Mouse (Mus musculus): Measurements from ENCODE around the gene Eddm3b. TPM values are rescaled to one million over a fixed set of nuclear protein-coding genes. Genes with fewer than 3 reads are reported as not detected.
"Not testable (repeated sequence)": the region's sequence is repeated elsewhere in the genome, so short reads cannot be mapped to it uniquely, and the experiment has no call there.

Gene Eddm3b
- total RNA-seq, 2 experiments from 2014 or later = not detected

GRCm38 (mm10) chr14:51131086-51131815 lies 17.0 kb downstream of the Eddm3b start:
- DNase-seq = no peak
- intact Hi-C loops (cut with DNase I; ENCODE audit: low total_unique reads) = no loop called here

GRCm38 (mm10) chr14:51132372-51132771 lies 18.1 kb downstream of the Eddm3b start:
- DNase-seq = no peak
- intact Hi-C loops (cut with DNase I; ENCODE audit: low total_unique reads) = no loop called here

- intact Hi-C loops (cut with DNase I; ENCODE audit: low total_unique reads) = no loop called here
- no peak for DNase-seq
These were observed 26.1 kb downstream of the Eddm3b start for GRCm38 (mm10) chr14:51140342-51140741.

GRCm38 (mm10) chr14:51142119-51142518 lies 27.9 kb downstream of the Eddm3b start:
- intact Hi-C loops (cut with DNase I; ENCODE audit: low total_unique reads) = no loop called here
- no peak for DNase-seq

- intact Hi-C loops (cut with DNase I; ENCODE audit: low total_unique reads) = no loop called here
- no peak for DNase-seq
These were observed 28.3 kb downstream of the Eddm3b start for GRCm38 (mm10) chr14:51142568-51142967.

GRCm38 (mm10) chr14:51143287-51143686 lies 29.1 kb downstream of the Eddm3b start:
- intact Hi-C loops (cut with DNase I; ENCODE audit: low total_unique reads) = no loop called here

GRCm38 (mm10) chr14:51143937-51144336 lies 29.7 kb downstream of the Eddm3b start:
- DNase-seq = no peak
- intact Hi-C loops (cut with DNase I; ENCODE audit: low total_unique reads) = no loop called here

More at GRCm38 (mm10) chr14:51143287-51143686, 29.1 kb downstream of the Eddm3b start:
- no peak for DNase-seq

GRCm38 (mm10) chr14:51144451-51144850 lies 30.2 kb downstream of the Eddm3b start:
- no peak for DNase-seq
- intact Hi-C loops (cut with DNase I; ENCODE audit: low total_unique reads) = no loop called here

- DNase-seq = no peak
- intact Hi-C loops (cut with DNase I; ENCODE audit: low total_unique reads) = no loop called here
These were observed 31.3 kb downstream of the Eddm3b start for GRCm38 (mm10) chr14:51145521-51145920.

GRCm38 (mm10) chr14:51146685-51147084 lies 32.5 kb downstream of the Eddm3b start, which contains the start of gene Rnase1:
Gene Rnase1 (minus strand): TSS chr14:51146785.
- DNase-seq = no peak
- intact Hi-C loops (cut with DNase I; ENCODE audit: low total_unique reads) = no loop called here

- intact Hi-C loops (cut with DNase I; ENCODE audit: low total_unique reads) = no loop called here
- DNase-seq = no peak
These were observed 33.8 kb downstream of the Eddm3b start for GRCm38 (mm10) chr14:51148006-51148405.

- no peak for DNase-seq
- intact Hi-C loops (cut with DNase I; ENCODE audit: low total_unique reads) = no loop called here
These were observed 34.9 kb downstream of the Eddm3b start for GRCm38 (mm10) chr14:51149164-51149563.

- no peak for DNase-seq
- intact Hi-C loops (cut with DNase I; ENCODE audit: low total_unique reads) = no loop called here
These were observed 36.1 kb downstream of the Eddm3b start for GRCm38 (mm10) chr14:51150206-51150831.

- DNase-seq = no peak
- intact Hi-C loops (cut with DNase I; ENCODE audit: low total_unique reads) = no loop called here
These were observed 38.1 kb downstream of the Eddm3b start for GRCm38 (mm10) chr14:51152249-51152870.

GRCm38 (mm10) chr14:51156056-51156735 lies 42.0 kb downstream of the Eddm3b start:
- intact Hi-C loops (cut with DNase I; ENCODE audit: low total_unique reads) = no loop called here
- DNase-seq = no peak

GRCm38 (mm10) chr14:51156736-51157068 lies 42.5 kb downstream of the Eddm3b start:
- no peak for DNase-seq
- intact Hi-C loops (cut with DNase I; ENCODE audit: low total_unique reads) = no loop called here

- intact Hi-C loops (cut with DNase I; ENCODE audit: low total_unique reads) = no loop called here
- DNase-seq = no peak
These were observed 42.8 kb downstream of the Eddm3b start for GRCm38 (mm10) chr14:51157072-51157471.

GRCm38 (mm10) chr14:51161976-51162375 lies 47.8 kb downstream of the Eddm3b start, which contains the start of gene Rnase2b:
Gene Rnase2b (plus strand): TSS chr14:51162260.
- DNase-seq; intact Hi-C loops (cut with DNase I; ENCODE audit: low total_unique reads): not testable (repeated sequence)

GRCm38 (mm10) chr14:51163323-51163722 lies 49.1 kb downstream of the Eddm3b start:
- intact Hi-C loops (cut with DNase I; ENCODE audit: low total_unique reads) = not testable (repeated sequence)

GRCm38 (mm10) chr14:51165435-51165834 lies 51.2 kb downstream of the Eddm3b start:
- intact Hi-C loops (cut with DNase I; ENCODE audit: low total_unique reads) = no loop called here
- DNase-seq = no peak

More at GRCm38 (mm10) chr14:51163323-51163722, 49.1 kb downstream of the Eddm3b start:
- DNase-seq = not testable (repeated sequence)
